Mouse (Mus musculus): ENCODE measurements around the gene Egfl8. TPM values are rescaled to one million over a fixed set of nuclear protein-coding genes. Genes with fewer than 3 reads are reported as not detected.

The Egfl8 gene
- total RNA-seq, 2 experiments from 2014 or later: 2.1 to 3.5 TPM

DNA sequence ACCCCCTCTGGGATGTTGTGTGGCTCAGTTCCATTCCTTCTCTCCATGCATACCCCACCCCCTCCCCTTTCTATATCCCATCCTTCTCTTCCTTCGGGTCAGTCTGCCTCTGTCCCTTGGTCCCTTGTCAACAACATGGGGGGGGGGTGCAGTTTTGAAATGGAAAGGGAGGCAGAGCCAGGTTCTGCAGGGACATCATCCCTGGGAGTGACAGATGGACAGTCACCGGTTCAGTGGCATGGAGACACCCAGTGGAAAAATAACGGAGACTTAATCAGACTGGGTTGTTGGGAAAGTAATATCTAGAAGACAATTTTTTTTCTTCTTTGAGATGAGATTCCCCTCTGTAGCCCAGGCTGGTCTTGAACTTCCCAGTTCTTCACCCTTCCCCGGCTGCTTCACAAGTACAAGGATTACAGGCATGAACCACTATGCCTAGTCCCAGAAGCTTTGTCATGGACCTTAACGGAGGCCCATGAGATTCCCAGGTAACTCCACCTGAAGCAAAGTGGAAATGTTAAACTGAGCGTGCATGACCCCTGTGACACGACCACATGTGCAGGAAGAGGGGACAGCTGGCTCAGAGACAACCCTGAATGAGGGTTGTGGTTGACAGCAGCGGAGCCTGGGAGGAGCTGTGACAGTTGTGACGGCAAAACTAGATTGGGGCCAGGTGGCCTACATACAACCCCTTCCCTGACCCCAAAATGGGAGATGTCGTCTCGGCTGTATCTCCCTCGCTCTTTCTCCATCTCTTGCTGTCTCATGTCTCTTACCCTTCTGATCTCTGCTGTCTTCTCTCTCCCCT is 14.2 kb upstream of the Egfl8 start:
- no peak for DNase-seq
- intact Hi-C loops (cut with DNase I): no loop called here

DNA sequence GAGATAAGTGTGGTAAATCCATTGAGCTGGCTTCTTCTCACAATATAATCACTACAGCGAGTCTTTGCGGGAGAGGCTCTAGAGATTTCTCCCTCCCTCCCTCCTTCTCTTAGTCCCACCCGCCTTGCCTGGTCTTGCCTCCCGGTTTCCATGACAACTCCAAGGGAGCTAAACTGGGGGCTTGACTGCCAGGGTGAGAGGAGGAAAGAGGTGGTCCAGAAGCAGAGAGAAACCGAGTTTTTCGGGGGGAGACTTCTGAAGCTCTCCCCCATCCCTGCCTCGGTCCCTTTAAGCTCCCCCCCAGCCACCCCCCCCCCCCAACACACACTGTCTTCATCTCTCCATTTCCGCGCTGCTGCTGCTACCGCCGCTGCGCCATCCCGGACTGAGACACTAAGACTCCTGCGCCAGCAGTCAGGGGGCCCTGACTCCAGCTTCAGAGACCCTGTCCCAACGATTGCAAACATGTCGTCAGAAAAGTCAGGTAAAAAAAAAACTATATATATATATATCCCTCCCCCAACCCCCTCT is 13.5 kb upstream of the Egfl8 start, which contains the start of gene Prrt1:
Gene Prrt1, plus strand, starts transcription at position 313 of the 531 bp plus-strand sequence.
- intact Hi-C loops (cut with DNase I): no loop called here
- no peak for DNase-seq

DNA sequence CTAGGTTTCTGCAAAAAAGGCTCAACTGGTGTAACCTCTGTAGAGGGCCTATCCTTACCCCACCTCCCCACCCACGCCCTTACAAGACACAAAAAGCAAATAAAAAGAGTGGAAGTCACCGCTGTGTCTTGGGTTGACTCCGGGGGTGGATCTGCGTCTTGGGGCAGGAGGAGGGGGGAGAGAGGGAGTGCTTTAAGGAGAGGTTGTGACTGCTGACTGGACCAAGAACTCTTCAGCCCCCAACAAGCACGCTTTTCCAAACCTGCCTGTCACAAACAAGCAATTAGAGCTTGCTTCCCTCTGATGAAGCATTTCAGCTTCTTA is 12.8 kb upstream of the Egfl8 start:
- no peak for DNase-seq
- intact Hi-C loops (cut with DNase I): no loop called here

DNA sequence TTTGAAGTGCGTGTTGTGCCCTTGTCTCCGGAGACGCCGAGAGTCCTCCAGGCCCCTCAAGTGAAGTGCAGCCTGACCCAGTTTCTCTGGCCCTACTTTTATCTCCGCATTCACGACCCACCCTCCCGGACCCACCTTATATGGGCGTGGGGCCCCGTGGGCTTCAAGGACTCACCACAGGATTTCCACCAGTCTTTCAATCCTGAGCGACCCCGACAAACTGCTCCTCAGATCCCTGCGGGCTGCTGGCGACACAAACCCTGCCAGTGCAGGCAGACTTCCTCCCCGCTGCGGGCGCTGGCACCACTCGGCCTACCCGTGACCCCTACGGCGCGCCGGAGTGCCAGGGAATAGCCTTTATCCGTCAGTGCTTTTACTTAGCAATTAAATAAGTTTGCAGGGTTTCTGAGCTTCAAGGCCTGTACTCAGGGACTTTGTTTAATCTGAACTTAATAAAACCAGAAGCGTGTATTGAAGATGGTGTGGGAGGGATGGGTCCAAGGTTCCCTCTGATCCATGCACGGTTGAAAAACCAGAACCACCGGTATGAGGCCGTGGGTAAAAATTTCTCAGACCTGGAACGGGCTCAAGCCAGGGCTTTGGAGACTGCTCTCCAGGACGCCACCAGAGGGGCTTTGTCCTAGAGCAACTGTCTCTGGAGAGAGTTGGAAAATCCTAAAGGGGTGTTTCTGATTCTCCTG is 12.3 kb upstream of the Egfl8 start, which contains the start of gene Ppt2:
Gene Ppt2, minus strand, starts transcription at position 568 of the 701 bp plus-strand sequence.
- peak in 1 of 2 experiments; percentile 75 for DNase-seq
- intact Hi-C loops (cut with DNase I): loop anchor here (2.0 kb wide), 1 partner anchor 17 kb away; the partner anchor contains the start of gene Fkbpl

DNA sequence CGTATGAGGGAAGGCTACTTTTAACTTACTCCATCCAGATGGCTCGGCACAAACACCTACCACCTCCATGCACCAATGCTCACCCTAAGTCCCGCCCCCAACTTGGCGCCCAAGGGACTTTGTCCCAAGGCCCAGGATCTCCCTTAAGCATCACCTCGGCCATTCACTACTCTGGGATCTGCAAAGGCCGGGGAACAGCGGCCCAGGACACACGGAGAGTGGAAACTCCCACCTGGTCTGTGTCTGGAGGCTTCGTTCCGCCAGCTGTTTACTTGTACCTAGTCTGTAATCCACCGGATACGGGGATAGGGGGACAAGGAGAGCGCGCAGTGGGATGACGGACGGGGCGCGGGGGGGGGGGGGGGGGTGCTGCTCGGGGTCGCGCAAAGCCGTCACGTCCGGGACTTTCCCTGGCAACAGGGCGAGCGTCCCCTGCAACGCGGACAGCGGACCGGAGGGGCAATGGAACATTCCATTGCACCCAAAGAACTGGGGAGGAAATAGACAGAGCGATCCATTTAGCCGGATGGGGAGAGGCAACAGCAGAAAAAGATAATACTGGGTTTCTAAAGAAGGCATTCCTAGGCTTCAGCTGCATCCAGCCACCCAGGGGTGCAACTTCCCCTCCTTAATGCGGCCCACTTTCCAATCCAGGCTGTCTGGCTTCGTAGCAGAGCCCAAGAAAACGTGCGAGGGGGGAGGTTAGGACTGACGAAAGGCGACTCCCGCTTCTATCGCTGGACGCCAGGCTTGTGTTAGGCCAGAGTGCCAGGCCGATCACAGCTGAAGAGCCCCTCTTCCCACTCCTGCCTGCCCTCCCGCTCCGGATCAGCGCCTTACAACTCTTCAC is 11.5 kb upstream of the Egfl8 start:
- peak; percentile 92 to 93 for DNase-seq
- intact Hi-C loops (cut with DNase I): loop anchor here (2.0 kb wide), 1 partner anchor 17 kb away; the partner anchor contains the start of gene Fkbpl

DNA sequence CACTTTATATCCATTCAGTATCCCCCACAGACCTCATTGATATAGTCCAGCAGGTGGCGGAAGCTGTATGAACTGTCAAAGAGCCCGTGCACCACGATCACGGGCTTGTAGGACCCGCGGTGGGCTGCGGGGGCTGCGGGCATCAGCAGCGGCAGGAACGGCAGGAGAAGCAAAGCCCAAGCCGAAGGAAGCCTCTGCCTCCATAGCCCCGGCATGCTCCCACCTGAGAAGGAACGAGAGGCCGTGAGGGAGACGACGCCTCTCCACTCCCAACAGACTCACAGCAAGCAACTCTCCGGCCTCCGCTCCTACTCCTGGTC is 11.0 kb upstream of the Egfl8 start:
- peak; percentile 52 to 63 for DNase-seq
- intact Hi-C loops (cut with DNase I): loop anchor here (2.0 kb wide), 1 partner anchor 18 kb away; the partner anchor contains the start of gene Fkbpl

DNA sequence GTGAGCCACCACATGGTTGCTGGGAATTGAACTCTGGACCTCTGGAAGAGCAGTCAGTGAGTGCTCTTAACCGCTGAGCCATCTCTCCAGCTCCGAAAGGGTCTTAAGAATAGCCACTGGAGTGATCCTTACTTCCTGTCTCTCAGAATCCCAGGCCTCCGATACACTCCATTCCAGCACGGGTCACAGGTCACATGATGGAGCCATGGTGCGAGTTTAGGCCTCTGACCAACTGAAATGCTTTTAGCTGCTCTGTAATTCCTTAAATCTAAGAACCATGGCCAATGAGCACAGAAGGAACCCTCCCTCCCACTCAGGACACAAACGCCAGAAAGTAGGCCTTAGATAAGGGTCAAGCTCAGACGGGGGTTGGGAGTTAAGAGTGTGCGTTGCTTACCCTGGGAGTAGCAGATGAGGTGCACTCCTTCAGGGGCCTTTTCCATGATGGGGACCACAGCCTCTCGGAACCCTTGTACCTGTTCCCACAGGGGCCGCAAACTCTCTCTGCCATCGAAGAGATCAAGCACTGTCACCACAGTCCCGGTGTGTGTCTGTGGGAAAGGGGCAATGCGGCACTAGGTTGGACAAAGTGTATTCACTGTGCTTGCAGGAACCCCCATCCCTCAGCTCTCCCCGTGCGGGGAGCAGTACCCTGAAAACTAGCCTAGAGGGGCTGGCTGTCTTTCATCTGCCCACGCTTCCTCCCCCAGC is 10.4 kb upstream of the Egfl8 start:
- DNase-seq: no peak
- intact Hi-C loops (cut with DNase I): loop anchor here (2.0 kb wide), 1 partner anchor 19 kb away; the partner anchor contains the start of gene Fkbpl

DNA sequence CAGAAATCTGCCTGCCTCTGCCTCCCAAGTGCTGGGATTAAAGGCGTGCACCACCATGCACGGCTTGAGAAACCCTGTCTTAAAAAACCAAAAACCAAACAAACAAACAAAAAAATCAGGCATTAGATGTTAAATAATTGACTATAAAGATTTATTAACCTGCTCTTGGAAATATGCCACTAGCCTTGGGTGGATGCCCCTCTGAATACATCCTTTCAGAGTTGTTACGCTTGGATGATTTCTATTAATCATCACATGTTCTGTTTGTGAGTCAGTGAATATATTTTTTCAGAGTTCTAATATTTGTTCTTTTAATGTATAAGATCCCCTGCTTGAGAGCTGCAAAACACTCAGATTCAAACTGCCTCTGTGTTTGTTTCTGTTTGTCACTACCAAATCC is 9.2 kb upstream of the Egfl8 start:
- DNase-seq: no peak
- intact Hi-C loops (cut with DNase I): no loop called here

DNA sequence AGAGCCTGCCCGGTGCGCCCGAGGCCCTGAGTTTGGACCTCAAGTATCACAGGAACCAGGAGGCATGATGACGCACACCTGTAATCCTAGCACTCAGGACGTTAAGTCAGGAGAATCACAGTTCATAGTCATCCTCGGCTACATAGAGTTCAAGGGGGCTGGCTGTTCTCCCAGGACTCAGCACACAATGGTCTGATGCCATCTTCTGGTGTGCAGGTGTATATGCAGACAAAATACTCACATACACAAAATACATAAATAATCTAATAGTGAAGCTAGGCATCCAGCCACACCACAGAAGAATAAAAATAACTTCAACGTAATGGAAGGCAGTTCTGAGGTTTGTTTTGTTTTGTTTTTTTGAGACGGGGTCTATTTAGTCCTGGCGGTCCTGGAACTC is 7.4 kb upstream of the Egfl8 start:
- intact Hi-C loops (cut with DNase I): no loop called here

DNA sequence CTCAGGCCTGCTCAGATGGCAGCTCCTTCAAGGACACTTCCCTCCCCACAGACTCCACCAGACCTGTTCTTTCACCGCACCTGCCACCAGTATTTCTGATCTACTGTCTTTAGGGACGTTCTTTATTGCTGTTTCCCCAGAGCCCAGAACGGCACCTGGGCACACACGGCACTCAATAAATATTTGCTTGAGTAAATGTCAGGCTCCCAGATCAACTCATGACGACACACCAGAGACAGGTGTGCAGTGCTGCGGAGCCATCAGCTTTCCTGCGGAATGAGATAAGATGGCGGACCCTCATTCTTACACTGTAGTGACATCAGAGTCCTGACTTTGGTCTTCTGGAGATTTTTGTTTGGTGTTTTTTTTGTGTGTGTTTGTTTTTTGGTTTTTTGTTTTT is 5.2 kb upstream of the Egfl8 start:
- intact Hi-C loops (cut with DNase I): no loop called here
- no peak for DNase-seq

More for the DNA sequence above, 7.4 kb upstream of the Egfl8 start:
- no peak for DNase-seq

DNA sequence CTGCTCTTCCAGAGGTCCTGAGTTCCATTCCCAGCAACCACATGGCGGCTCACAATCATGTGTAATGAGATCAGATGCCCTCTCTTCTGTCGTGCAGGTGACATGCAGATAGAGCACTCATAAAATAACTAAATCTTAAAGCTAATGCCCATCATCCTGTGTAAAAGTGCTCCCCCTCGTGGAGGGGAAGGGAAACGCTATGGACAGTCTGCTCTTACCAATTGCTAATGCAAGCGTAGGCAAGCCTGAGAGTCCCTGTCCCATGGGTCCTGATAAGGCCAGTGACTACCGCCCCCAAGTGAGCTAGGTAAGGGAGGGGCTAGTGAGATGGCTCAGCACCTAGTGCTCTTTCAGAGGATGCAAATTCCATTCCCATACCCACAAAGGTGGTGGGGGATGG is 3.2 kb upstream of the Egfl8 start:
- DNase-seq: peak; percentile 73 to 85
- intact Hi-C loops (cut with DNase I): loop anchor here (1.0 to 5.0 kb wide), 4 partner anchors 47 to 180 kb away; no protein-coding TSS in a partner anchor

DNA sequence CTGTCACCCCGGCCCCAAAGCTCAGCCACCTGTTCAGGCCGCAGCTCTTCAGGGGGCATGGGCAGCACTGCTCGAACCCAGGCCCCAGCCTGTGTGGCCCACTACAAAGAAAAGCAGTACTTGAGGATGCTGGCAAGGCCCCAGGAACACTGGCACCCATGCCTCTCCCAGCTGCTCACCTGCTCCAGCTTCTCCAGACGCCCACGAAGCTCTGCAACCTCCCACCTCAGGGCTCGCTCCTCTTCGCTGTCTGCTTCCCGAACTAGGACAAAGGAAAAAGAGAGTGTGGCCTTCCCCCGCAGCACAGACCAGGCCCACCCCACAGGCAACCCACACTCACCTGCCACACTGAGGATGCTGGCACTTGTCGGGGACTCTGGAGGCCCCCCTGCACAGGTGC is 1.9 kb downstream of the Egfl8 start:
- DNase-seq: no peak
- intact Hi-C loops (cut with DNase I): no loop called here

DNA sequence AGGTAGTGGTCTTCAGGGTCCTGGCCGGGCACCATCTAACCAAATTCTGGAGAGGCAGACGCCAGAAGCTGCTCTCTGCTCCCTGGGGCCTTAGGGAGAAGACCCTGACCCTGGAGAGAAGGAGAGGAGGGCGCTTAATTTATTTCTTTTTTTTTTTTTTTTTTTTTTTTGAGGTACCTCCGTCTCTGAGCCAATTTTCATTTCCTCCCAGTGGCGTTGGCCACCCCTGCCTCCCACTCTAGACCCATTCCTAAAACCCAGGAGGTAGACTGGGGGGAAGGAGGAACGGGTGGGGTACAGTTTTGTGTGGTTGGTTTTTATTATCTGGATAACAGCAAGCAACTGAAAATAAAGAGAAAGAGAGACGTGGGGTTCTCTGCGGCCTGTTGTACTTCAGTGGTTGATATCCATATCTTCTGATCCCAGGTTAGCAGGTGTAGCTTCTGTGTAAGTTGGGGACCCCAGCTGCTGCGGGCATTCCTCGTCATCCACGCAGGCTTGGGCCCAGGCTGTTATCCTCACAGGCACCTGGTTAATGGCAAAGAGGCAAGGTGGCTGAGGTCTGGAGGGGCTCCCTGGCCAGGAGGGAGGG is 2.6 kb downstream of the Egfl8 start:
- no peak for DNase-seq
- intact Hi-C loops (cut with DNase I): no loop called here

DNA sequence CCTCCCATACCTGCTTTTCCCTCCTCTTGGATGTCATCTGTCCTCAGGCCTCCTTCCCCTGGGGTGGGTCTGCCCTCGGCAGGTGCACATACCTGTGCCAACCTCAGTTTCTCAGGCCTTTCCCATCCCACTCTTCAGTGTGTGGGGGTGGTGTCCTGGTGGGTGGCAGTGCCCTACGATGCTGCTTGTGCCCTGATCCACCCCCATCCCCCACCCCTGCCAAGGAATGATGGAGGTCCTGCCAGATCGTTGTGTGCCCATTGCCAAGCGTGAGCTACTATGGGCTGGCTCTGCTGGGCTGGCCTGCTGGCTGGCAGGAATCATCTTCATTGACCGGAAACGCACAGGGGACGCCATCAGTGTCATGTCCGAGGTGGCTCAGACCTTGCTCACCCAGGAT is 4.7 kb downstream of the Egfl8 start:
- intact Hi-C loops (cut with DNase I): no loop called here
- DNase-seq: no peak

DNA sequence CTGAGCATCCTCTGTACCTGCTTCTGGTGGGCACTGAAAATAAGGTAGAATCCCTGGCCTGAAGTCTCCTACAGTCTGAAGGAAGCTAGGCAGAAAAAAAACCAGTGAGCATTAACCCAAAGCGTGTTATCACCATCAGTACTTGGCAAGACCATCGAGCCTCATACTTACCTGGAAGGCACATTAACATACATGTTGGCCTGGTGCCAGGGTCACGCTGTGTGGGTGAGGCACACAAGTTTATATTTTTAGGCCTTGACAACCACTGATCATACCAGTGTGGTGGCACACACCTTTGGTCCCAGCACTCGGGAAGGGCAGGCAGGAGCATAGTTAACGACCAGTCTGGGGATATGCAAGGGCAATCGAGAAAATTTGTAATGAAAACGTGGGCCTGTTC is 7.8 kb downstream of the Egfl8 start:
- DNase-seq: no peak
- intact Hi-C loops (cut with DNase I): loop anchor here (10.0 kb wide), 1 partner anchor 483 kb away; the partner anchor contains the start of gene Brd2

DNA sequence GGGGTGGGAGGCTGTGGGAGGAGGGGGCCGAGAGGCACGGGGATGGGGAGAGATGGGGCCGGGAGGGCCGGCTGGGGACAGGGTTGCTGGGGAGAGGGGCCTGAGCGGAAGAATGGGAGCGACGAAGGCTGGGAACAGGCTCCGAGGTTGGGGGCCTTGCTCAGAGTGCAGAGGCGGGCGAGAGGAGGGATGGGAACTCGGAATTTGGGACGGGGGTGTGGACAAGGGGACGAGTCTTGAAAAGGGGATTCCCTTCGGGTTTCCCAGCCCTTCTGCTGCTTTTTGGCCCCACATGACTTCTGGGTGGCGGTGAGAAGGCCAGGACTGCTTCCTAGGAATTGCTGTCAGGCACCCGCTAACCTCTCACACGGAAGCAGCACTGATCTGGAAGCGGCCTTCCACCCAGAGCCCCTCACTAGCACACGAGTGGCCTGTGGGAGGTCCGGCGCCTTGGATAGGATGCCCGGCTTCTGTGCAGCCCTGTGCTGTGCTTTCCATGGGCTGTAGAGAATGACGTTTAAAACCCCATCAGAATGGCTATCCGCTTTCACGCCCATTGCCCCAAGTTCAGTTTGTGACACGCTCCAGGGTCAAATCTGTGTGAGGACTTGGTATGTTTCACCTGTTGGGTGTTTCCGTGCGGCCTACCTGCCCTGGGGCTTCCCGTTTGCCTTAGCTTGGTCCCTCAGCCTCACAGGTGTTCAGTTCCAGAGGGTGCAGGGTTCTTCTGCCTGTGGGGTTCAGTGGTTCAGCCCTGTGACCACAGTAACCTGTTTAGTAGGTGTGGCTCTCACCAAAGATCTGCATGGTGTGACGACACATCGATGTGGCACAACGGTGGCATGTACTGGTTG is 9.4 kb downstream of the Egfl8 start:
- DNase-seq: peak in 1 of 2 experiments; percentile 57
- intact Hi-C loops (cut with DNase I): loop anchor here (10.0 kb wide), 1 partner anchor 482 kb away; the partner anchor contains the start of gene Brd2

DNA sequence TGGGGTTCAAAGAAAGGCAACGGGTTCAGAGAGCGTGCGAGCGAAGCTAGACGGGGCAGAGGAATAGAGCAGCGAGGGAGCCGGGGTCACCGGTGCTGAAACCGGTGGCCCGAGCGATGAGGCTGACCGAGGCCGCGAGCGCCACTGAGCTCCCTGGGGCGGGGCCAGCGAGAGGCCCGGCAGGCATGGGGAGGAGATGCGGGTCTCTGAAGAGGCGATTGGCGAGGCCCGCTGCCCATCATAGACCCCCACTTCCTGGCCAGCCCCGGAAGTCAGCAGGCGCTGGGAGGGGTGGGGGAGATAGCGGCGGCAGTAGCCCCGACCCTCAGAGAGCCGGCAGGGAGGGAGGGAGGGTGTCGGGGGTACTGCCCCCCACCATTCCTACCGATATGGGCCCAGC is 10.2 kb downstream of the Egfl8 start:
- intact Hi-C loops (cut with DNase I): loop anchor here (10.0 kb wide), 1 partner anchor 481 kb away; the partner anchor contains the start of gene Brd2
- DNase-seq: peak; percentile 98

DNA sequence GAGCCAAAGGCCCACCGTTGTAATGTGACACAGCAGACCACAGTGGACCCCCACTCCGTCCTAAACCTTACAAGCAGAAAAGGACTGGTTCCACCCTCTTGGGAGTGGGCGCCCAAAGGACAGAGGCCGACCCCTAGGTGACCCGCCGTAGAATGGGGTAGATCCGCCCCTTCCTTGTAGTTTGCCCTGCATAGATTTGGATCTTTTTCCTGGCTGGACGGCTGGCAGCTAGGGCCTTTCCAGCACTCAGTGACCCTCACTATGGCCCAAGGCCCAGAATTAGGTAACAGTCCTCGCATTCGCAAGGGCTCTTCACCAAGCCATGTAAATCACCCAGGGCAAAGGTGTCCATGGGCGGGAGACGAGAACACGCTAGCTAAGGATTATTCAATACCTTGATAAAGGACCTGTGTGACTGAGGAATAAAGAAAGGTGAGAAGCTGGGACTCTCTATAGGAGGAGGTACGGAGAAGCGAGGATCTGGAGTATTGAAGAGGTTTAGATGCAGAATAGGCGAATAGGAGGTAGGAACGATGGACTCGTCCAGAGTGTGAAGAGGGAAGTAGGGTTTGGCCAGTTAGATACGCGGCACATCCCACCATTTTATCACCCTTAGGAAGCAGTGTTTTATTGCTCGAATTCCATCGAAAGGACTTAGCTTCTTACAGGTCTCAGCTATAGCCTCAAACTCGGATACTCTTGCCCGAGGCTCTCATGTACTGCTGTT is 11.1 kb downstream of the Egfl8 start:
- intact Hi-C loops (cut with DNase I): loop anchor here (10.0 kb wide), 1 partner anchor 480 kb away; the partner anchor contains the start of gene Brd2

More for the DNA sequence above, 11.1 kb downstream of the Egfl8 start:
- no peak for DNase-seq
